Mouse (Mus musculus): ENCODE measurements around the gene Gm45337.

The Gm45337 gene

GRCm38 (mm10) chr7:142097776-142098175 lies 46.6 kb downstream of the Gm45337 start:
- DNase-seq (ENCODE audit: low spot score): no peak

DNA sequence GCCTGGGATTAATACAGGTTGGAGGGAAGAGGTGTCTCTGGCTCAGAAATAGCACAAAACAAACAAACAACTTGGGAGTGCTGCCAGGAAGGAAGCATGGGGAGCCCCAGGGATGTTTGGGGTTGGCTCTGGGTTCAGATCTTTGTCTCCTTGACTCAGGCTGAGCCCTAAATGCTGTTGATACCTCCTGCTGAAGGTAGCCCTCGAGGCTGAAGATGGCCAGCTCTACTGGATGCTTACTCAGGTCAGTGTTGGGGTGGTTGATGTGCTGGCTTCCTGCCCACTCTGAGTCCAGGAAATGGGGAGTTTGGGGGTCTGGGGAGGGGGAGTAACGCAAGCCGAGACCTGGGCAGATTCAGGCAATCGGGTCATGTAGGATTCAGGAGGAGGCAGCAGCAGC lies 47.7 kb downstream of the Gm45337 start:
- no peak for DNase-seq (ENCODE audit: low spot score)

- peak; percentile 67 for DNase-seq (ENCODE audit: low spot score)
These were observed 49.0 kb downstream of the Gm45337 start, which contains the start of gene Dusp8 for GRCm38 (mm10) chr7:142095183-142095931. Gene Dusp8 (minus strand): TSS chr7:142095843.

DNA sequence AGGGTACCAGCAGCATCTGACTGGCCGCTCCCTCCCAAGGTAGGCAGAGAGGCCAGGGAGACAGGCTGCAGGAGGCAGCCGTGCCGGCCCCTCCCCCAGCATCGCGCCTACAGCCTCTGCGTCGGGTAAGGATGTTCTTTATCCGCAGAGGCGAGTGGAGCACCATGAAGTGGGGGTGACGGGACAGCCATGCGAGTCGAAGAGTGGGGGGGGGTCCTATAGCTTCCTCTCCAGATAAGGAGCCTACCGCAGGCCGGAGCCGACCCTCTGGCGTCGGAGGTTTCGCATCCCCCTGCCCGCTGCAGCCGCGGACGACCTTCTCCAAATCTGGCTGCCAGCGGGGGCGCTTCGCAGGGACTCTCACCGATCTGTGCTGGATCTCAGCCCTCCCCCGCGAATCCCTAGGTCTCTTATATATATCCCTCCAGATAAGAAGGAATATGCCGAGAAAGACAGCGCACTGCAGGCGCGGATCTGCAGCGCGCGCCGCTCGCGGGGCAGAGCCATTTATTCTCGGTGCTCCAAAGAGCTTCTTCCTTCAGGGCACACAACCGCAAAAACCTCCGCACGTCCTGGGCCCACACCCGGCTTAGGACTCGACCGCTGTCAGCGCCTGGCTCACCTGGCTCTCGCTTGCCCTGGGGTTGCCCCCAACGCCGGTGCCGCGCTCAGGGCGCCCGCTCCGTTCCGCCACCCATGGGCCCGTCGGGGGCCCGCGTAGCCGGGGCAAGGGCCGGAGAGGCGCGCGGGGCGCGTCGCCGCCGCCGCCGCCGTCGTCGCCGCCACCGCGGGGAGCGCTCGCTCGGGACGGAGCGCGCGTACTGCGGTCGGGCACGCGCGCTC lies 49.9 kb downstream of the Gm45337 start:
- no peak for DNase-seq (ENCODE audit: low spot score)

DNA sequence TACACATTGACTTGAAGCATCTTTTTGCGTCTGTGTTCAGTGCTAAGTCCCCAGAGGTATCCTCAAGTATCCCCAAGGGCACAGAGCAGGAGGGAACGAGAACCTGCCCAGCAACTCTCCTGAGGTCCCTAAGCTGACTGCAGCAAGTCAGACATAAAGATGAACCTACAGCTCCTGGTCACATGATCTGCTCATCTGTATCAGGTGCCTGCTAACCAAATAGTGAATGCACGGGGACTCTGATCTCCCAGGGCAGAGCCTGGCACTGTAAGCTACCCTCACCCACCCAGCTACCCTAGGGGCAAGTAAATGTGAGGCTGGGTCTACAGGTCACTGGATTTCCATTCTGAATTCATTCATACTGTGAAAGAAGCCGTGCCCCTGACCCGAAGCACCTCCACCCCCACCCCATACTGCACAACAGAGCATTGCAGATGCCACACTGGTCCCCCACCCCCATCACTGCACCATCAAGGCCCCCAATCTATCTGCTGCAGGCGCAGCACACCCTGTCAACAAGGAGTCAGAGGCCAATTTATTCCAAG lies 50.6 kb downstream of the Gm45337 start:
- DNase-seq (ENCODE audit: low spot score): no peak

All from urinary bladder, postnatal 10 days (tissue).